Mouse (Mus musculus) stomach, embryonic 15.5 days (tissue): ENCODE results near the gene Serinc3. TPM values are rescaled to one million over a fixed set of nuclear protein-coding genes. Genes with fewer than 3 reads are reported as not detected.
"Not testable (repeated sequence)": the region's sequence is repeated elsewhere in the genome, so short reads cannot be mapped to it uniquely, and the experiment has no call there.

Experiments
- ATAC-seq: fragments of 200-750 bp; cut with Nextera tagmentation; 2 replicates; pipeline ENCODE4 v1.8.0; 2017; ENCODE audit warnings: low read depth, moderate number of reproducible peaks, moderate TSS enrichment; ENCODE audit not compliant: insufficient read depth, low FRiP score
- H3K27ac ChIP-seq: fragments of 300-500 bp; sonication (generic); 2 replicates; pipeline ENCODE4 v1.5.1; 2015; ENCODE audit warnings: mild to moderate bottlenecking, inconsistent platforms
- H3K27me3 ChIP-seq: fragments of 300-500 bp; sonication (generic); replicated peaks from 2 replicates; pipeline ENCODE4 v1.6.1; 2015; ENCODE audit warnings: inconsistent platforms
- H3K36me3 ChIP-seq: fragments of 300-500 bp; sonication (generic); 2 replicates; pipeline ENCODE4 v1.6.1; 2015; ENCODE audit warnings: inconsistent platforms
- H3K4me1 ChIP-seq: fragments of 300-500 bp; sonication (generic); 2 replicates; pipeline ENCODE4 v1.6.1; 2015; ENCODE audit warnings: inconsistent platforms
- H3K4me2 ChIP-seq: fragments of 300-500 bp; sonication (generic); 2 replicates; pipeline ENCODE4 v1.6.1; 2015; ENCODE audit warnings: mild to moderate bottlenecking, inconsistent platforms
- H3K4me3 ChIP-seq: fragments of 300-500 bp; sonication (generic); replicated peaks from 2 replicates; pipeline ENCODE4 v1.5.1; 2015; ENCODE audit warnings: inconsistent platforms
- H3K9ac ChIP-seq: fragments of 300-500 bp; sonication (generic); 2 replicates; pipeline ENCODE4 v1.6.1; 2015; ENCODE audit warnings: inconsistent platforms
- H3K9me3 ChIP-seq: fragments of 300-500 bp; sonication (generic); 2 replicates; pipeline ENCODE4 v1.6.1; 2016; ENCODE audit warnings: inconsistent platforms
- WGBS: fragments of 180-500 bp; shearing (Covaris S2); methylation state at CpG from one replicate; pipeline ENCODE4 v1.1.7; 2015; 5-methylcytosine and 5-hydroxymethylcytosine counted together
- polyA plus RNA-seq: library from polyadenylated mRNA; unstranded; fragments of >200 nt; fragmentation: Nextera tagmentation; extraction: Ambion mirVana; gene quantifications from 2 replicates; pipeline ENCODE4 v1.2.1, GENCODE M21; 2015

Gene Serinc3
- polyA plus RNA-seq, 1 experiment from 2014 or later, result 49.1 TPM

- WGBS, result 83% methylated on average over 30 of the region's 30 CpGs
- peak overlapping the region; percentile 99; the same call in 1 of the 2 replicates for H3K27ac ChIP-seq
Measured at GRCm38 (mm10) chr2:163642685-163643575, 2.0 kb downstream of the Serinc3 start.

DNA sequence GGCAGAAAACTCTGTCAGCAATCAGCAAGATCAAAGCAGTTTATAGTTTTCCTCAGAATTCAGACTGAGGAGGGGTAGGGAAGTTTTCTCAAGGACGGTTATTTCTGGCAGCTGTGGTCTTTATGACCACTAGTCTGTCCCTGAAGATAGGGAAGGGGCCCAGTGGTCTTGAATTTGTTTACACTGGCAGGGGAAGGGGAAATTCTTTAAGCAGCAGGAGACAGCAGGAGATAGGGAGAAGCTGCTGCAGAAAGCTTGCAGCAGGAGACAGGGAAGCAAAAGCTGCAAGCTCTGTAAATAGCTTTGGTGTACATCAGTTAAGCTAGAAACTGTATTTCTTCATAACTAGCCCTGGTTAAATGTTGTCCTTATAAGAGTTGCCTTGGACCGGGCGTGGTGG is 3.2 kb downstream of the Serinc3 start:
- ATAC-seq, result no peak
- 45% methylated on average over 3 of the region's 3 CpGs for WGBS
- Histone ChIP-seq H3K4me3 (no peak overlapping the region), H3K36me3 (0 out of 2 replicates have a peak, but pooled peaks cover 2% of the 10 kb centered on the region), H3K27ac (0 out of 2 replicates have a peak overlapping the region, but pooled peaks have one; percentile 99), H3K9ac (no peak overlapping the region), H3K27me3 (no peaks in the 10 kb centered on the region), H3K9me3 (no peaks in the 10 kb centered on the region), H3K4me2 (peak overlapping the region; percentile 24; the same call in 1 of the 2 replicates), H3K4me1 (peaks cover 25% of the 10 kb centered on the region; the same call in 1 of the 2 replicates)

More at GRCm38 (mm10) chr2:163642685-163643575, 2.0 kb downstream of the Serinc3 start:
- Histone ChIP-seq H3K27me3 (no peaks in the 10 kb centered on the region), H3K36me3 (no peaks in the 10 kb centered on the region), H3K9ac (no peak overlapping the region; the same call in 1 of the 2 replicates), H3K9me3 (no peaks in the 10 kb centered on the region), H3K4me3 (peak overlapping the region; percentile 96), H3K4me1 (peaks cover 25% of the 10 kb centered on the region; the same call in 1 of the 2 replicates), H3K4me2 (peak overlapping the region; percentile 49)
- peak; percentile 54; the same call in 1 of the 2 replicates for ATAC-seq

DNA sequence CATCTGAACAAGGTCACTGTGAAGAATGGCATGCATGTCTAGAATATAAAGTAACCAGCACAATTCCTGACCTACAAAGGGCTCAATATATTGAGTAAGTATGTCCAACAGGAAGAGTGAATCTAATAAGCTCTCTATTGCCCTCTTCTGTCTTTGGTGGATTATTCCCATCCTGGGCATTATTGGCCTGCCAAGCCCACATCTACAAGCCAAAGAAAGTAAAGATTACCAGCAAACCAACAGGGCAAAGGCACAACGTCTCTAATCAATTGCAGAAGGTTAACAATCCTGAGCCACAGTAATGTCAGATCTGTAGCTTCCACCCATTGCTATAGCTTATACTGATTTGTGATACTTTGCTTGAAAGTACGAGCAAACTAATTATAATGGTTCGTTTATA is 4.4 kb downstream of the Serinc3 start:
- WGBS, result 85% methylated on average over 3 of the region's 3 CpGs
- H3K27ac ChIP-seq, result no peak overlapping the region
- H3K4me2 ChIP-seq, result no peak overlapping the region
- 0 out of 2 replicates have a peak, but pooled peaks cover 2% of the 10 kb centered on the region for H3K36me3 ChIP-seq
- H3K4me3 ChIP-seq, result no peak overlapping the region
- H3K9me3 ChIP-seq, result no peaks in the 10 kb centered on the region
- ATAC-seq, result no peak
- no peaks in the 10 kb centered on the region for H3K27me3 ChIP-seq
- H3K4me1 ChIP-seq, result peaks cover 25% of the 10 kb centered on the region; the same call in 1 of the 2 replicates
- H3K9ac ChIP-seq, result no peak overlapping the region

- H3K27ac ChIP-seq, result peak overlapping the region; percentile 59; the same call in 1 of the 2 replicates
- H3K9ac ChIP-seq, result no peak overlapping the region
- WGBS, result 43% methylated on average over 5 of the region's 5 CpGs
- H3K4me3 ChIP-seq, result no peak overlapping the region
- no peak overlapping the region for H3K4me2 ChIP-seq
- ATAC-seq, result no peak; the same call in 1 of the 2 replicates
- no peaks in the 10 kb centered on the region for H3K27me3 ChIP-seq
- H3K36me3 ChIP-seq, result peaks cover 8% of the 10 kb centered on the region; the same call in 1 of the 2 replicates
- H3K9me3 ChIP-seq, result no peaks in the 10 kb centered on the region
- H3K4me1 ChIP-seq, result 0 out of 2 replicates have a peak, but pooled peaks cover 17% of the 10 kb centered on the region
Measured at GRCm38 (mm10) chr2:163637655-163638266, 7.2 kb downstream of the Serinc3 start.

- H3K27ac ChIP-seq, result no peak overlapping the region
- no peaks in the 10 kb centered on the region for H3K27me3 ChIP-seq
- H3K36me3 ChIP-seq, result peaks cover 23% of the 10 kb centered on the region
- H3K4me3 ChIP-seq, result no peak overlapping the region
- ATAC-seq, result no peak
- H3K4me2 ChIP-seq, result no peak overlapping the region
- no peak overlapping the region for H3K9ac ChIP-seq
- H3K4me1 ChIP-seq, result 0 out of 2 replicates have a peak, but pooled peaks cover 5% of the 10 kb centered on the region
- no peaks in the 10 kb centered on the region for H3K9me3 ChIP-seq
- 85% methylated on average over 2 of the region's 2 CpGs for WGBS
Measured at GRCm38 (mm10) chr2:163636057-163636456, 8.9 kb downstream of the Serinc3 start.

GRCm38 (mm10) chr2:163634211-163634610 is 10.7 kb downstream of the Serinc3 start:
- no peak overlapping the region for H3K4me3 ChIP-seq
- H3K36me3 ChIP-seq, result peaks cover 37% of the 10 kb centered on the region
- H3K9me3 ChIP-seq, result no peaks in the 10 kb centered on the region
- H3K4me2 ChIP-seq, result no peak overlapping the region
- no peaks in the 10 kb centered on the region for H3K4me1 ChIP-seq
- no peaks in the 10 kb centered on the region for H3K27me3 ChIP-seq
- WGBS, result 89% methylated on average over 2 of the region's 2 CpGs
- H3K27ac ChIP-seq, result no peak overlapping the region
- no peak for ATAC-seq
- H3K9ac ChIP-seq, result no peak overlapping the region

DNA sequence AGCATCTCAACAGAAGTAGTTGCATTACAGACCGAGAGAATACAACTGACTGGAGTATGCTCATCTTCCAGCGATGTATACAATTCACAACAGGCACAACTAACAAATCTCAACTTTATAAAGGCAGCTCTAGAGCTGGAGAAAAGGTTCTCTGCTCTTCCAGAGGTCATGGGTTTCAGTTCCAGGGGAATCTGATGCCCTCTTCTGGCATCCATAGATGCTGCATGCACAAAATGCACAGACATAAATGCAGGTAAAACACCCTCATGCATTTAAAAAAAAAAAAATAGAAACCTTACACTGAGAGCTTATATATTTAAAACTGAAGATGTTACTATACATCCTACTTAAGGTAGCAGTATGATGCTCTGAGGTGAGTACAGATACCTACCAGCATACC is 13.2 kb downstream of the Serinc3 start:
- Histone ChIP-seq H3K9me3 (no peaks in the 10 kb centered on the region), H3K36me3 (peaks cover 51% of the 10 kb centered on the region), H3K4me1 (no peaks in the 10 kb centered on the region), H3K27me3 (no peaks in the 10 kb centered on the region), H3K27ac (no peak overlapping the region), H3K4me3 (no peak overlapping the region), H3K4me2 (no peak overlapping the region), H3K9ac (no peak overlapping the region)
- ATAC-seq, result no peak
- 94% methylated on average over 2 of the region's 2 CpGs for WGBS

DNA sequence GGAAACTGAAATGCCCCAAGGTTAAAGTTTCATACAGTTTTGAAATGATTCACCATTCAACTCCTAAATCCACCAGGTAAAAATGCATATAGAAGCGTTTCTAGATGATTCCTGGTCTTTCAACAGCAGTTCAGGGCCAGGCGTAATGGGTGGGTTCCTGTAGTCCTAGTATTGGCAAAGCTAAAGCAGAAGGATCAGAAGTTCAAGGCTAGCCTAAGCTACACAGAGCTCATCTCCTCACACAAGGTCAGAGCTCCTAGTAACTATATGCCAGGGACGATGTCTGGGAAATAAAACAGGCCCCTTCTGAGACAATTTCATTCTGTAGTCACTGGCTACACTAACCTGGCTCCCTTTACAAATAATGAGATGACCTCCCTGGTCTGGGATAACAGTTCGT is 13.7 kb downstream of the Serinc3 start:
- no peak overlapping the region for H3K4me2 ChIP-seq

DNA sequence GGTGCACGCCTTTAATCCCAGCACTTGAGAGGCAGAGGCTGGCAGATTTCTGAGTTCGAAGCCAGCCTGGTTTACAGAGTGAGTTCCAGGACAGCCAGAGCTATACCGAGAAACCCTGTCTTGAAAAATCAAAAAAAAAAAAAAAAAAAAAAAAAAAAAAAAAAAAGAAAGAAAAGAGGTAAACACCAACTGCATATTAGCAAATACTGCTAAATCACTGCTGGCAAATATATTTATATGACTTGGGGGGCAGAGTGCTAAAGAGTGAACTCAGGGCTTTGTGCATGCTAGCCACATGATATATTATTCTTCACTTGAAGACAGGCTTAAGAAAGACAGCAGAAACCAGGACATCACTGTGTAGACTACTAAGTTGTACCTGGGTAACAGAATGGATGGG is 23.5 kb downstream of the Serinc3 start:
- not testable (repeated sequence) for H3K27ac ChIP-seq, H3K4me2 ChIP-seq, H3K4me3 ChIP-seq, H3K4me1 ChIP-seq, H3K9me3 ChIP-seq, H3K27me3 ChIP-seq, ATAC-seq, H3K9ac ChIP-seq
- WGBS, result 93% methylated on average over 3 of the region's 3 CpGs
- peaks cover 45% of the 10 kb centered on the region for H3K36me3 ChIP-seq

More for the DNA sequence above, 13.7 kb downstream of the Serinc3 start:
- Histone ChIP-seq H3K36me3 (peaks cover 56% of the 10 kb centered on the region), H3K9ac (no peak overlapping the region), H3K4me1 (no peaks in the 10 kb centered on the region), H3K27ac (no peak overlapping the region), H3K4me3 (no peak overlapping the region), H3K27me3 (no peaks in the 10 kb centered on the region), H3K9me3 (no peaks in the 10 kb centered on the region)
- ATAC-seq, result no peak
- WGBS, result 95% methylated on average over 4 of the region's 4 CpGs

DNA sequence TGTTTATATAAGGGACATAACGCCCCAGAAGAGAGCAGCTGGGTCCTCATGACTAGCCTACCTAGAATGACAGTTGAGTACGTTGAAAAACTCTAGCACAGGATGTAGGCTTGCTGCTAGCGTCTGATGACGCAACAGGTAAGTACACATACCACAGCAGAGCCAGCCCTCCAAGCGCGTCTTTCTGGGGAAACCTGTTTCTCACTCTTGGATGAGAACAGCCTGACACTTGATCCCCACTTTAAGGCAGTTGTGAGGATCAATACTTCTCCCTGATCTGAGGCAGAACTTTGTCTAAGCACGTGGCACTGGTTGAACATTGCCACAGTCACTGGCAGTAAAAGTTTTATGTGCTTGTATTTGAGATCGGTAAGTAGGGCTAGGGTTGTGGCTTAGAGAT is 24.5 kb downstream of the Serinc3 start:
- Histone ChIP-seq H3K27ac (no peak overlapping the region), H3K27me3 (no peaks in the 10 kb centered on the region), H3K4me1 (no peaks in the 10 kb centered on the region), H3K4me3 (no peak overlapping the region), H3K9me3 (no peaks in the 10 kb centered on the region), H3K4me2 (no peak overlapping the region), H3K36me3 (peaks cover 43% of the 10 kb centered on the region), H3K9ac (no peak overlapping the region)
- WGBS, result 65% methylated on average over 8 of the region's 8 CpGs
- peak; percentile 61; the same call in 1 of the 2 replicates for ATAC-seq

GRCm38 (mm10) chr2:163617874-163618273 is 27.1 kb downstream of the Serinc3 start:
- Histone ChIP-seq H3K27me3 (no peaks in the 10 kb centered on the region), H3K4me1 (no peaks in the 10 kb centered on the region), H3K9ac (no peak overlapping the region), H3K4me2 (no peak overlapping the region), H3K9me3 (no peaks in the 10 kb centered on the region), H3K4me3 (no peak overlapping the region), H3K27ac (no peak overlapping the region), H3K36me3 (peaks cover 62% of the 10 kb centered on the region)
- ATAC-seq, result no peak
- WGBS, result 88% methylated on average over 4 of the region's 4 CpGs
